Mouse (Mus musculus): Measurements from ENCODE around the gene Rnf214. TPM values are rescaled to one million over a fixed set of nuclear protein-coding genes. Genes with fewer than 3 reads are reported as not detected.
A peak's percentile ranks its signal among the peaks of the same experiment; 100 is the strongest.

Rnf214 gene
- polyA plus RNA-seq, 1 experiment from 2014 or later: 24.0 TPM

GRCm38 (mm10) chr9:45845541-45845940 lies 61.2 kb downstream of the Rnf214 start:
- H3K36me3 ChIP-seq: no peaks in the 10 kb centered on the region
- H3K27ac ChIP-seq: no peak overlapping the region
- no peak overlapping the region for H3K4me3 ChIP-seq
- H3K27me3 ChIP-seq (replicated peaks): no peaks in the 10 kb centered on the region
- WGBS (ENCODE audit: insufficient replicate concordance): 76% methylated on average over 3 of the region's 3 CpGs
- peaks cover 33% of the 10 kb centered on the region for H3K4me1 ChIP-seq
- H3K4me2 ChIP-seq: no peak overlapping the region
- H3K9me3 ChIP-seq (replicated peaks): no peaks in the 10 kb centered on the region
- no peak for ATAC-seq
- H3K9ac ChIP-seq: no peak overlapping the region

DNA sequence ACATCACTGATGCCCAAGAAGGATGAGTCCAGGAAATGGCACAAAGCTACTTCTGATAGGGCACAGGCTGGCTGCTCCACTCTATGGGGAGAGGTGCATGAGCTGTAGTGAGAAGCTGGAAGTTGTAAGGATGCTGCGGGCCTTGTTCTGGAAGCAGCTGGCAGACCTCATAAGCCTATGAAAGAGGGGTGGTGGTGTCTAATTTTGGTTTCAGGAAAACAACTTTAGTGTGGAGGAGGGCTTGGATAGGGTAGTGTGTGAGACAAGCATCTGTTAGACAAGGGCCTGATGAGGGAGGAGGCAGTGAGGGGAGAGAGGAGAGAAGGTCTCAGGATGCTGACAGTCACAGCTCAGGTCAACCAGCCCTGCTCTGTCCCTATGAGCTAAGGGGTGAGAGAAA lies 62.9 kb downstream of the Rnf214 start:
- H3K9me3 ChIP-seq (replicated peaks): no peaks in the 10 kb centered on the region
- ATAC-seq: no peak
- no peaks in the 10 kb centered on the region for H3K36me3 ChIP-seq
- no peak overlapping the region for H3K27ac ChIP-seq
- no peak overlapping the region for H3K4me3 ChIP-seq
- H3K4me2 ChIP-seq: no peak overlapping the region
- H3K4me1 ChIP-seq: peaks cover 37% of the 10 kb centered on the region
- WGBS (ENCODE audit: insufficient replicate concordance): 87% methylated on average over 1 of the region's 1 CpGs
- H3K9ac ChIP-seq: no peak overlapping the region
- H3K27me3 ChIP-seq (replicated peaks): peaks cover 15% of the 10 kb centered on the region

- H3K4me1 ChIP-seq: peaks cover 38% of the 10 kb centered on the region
- no peak overlapping the region for H3K4me3 ChIP-seq
- peaks cover 23% of the 10 kb centered on the region for H3K27me3 ChIP-seq (replicated peaks)
- no peak overlapping the region for H3K9ac ChIP-seq
- H3K4me2 ChIP-seq: no peak overlapping the region
- no peak overlapping the region for H3K27ac ChIP-seq
- no peaks in the 10 kb centered on the region for H3K36me3 ChIP-seq
- no peaks in the 10 kb centered on the region for H3K9me3 ChIP-seq (replicated peaks)
- 68% methylated on average over 5 of the region's 5 CpGs for WGBS (ENCODE audit: insufficient replicate concordance)
- no peak for ATAC-seq
Observed at GRCm38 (mm10) chr9:45843007-45843406, 63.7 kb downstream of the Rnf214 start.

- H3K9ac ChIP-seq: no peak overlapping the region
- H3K9me3 ChIP-seq (replicated peaks): no peaks in the 10 kb centered on the region
- H3K4me2 ChIP-seq: 0 out of 2 replicates have a peak overlapping the region, but pooled peaks have one; percentile 3
- H3K4me1 ChIP-seq: peaks cover 34% of the 10 kb centered on the region
- H3K4me3 ChIP-seq: no peak overlapping the region
- H3K27me3 ChIP-seq (replicated peaks): peaks cover 30% of the 10 kb centered on the region
- ATAC-seq: no peak
- H3K27ac ChIP-seq: no peak overlapping the region
- H3K36me3 ChIP-seq: no peaks in the 10 kb centered on the region
- 74% methylated on average over 6 of the region's 6 CpGs for WGBS (ENCODE audit: insufficient replicate concordance)
Observed at GRCm38 (mm10) chr9:45841458-45841857, 65.3 kb downstream of the Rnf214 start.

- 60% methylated on average over 5 of the region's 5 CpGs for WGBS (ENCODE audit: insufficient replicate concordance)
- peak; percentile 7; the same call in 1 of the 2 replicates for ATAC-seq
Observed at GRCm38 (mm10) chr9:45840331-45840730, 66.4 kb downstream of the Rnf214 start.

DNA sequence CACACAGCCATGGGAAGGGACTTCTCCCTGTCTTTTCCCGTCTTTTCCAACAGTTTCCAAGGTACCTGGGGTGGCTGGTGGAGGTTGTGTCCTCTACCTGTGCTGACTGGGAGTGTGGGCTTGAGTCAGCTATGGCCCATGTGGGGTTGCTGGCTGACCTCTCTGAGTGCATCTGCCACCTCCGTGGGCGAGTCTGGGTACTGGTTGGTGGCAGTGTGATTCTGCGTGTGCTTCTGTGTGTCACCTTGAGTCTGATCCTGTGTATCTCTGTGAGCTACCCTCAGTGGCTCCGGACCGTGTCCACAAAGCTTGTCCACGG lies 66.8 kb downstream of the Rnf214 start:
- no peaks in the 10 kb centered on the region for H3K36me3 ChIP-seq
- H3K4me1 ChIP-seq: peaks cover 34% of the 10 kb centered on the region
- no peak overlapping the region for H3K9ac ChIP-seq
- no peak overlapping the region for H3K27ac ChIP-seq
- peak; percentile 40; the same call in 1 of the 2 replicates for ATAC-seq
- peak overlapping the region; percentile 76 for H3K4me2 ChIP-seq
- H3K27me3 ChIP-seq (replicated peaks): peaks cover 30% of the 10 kb centered on the region
- H3K4me3 ChIP-seq: peak overlapping the region; percentile 64
- 59% methylated on average over 7 of the region's 7 CpGs for WGBS (ENCODE audit: insufficient replicate concordance)
- no peaks in the 10 kb centered on the region for H3K9me3 ChIP-seq (replicated peaks)

More at GRCm38 (mm10) chr9:45840331-45840730, 66.4 kb downstream of the Rnf214 start:
- peak overlapping the region; percentile 76 for H3K4me2 ChIP-seq
- H3K9ac ChIP-seq: no peak overlapping the region
- H3K36me3 ChIP-seq: no peaks in the 10 kb centered on the region
- H3K9me3 ChIP-seq (replicated peaks): no peaks in the 10 kb centered on the region
- peak overlapping the region; percentile 64; the same call in 1 of the 2 replicates for H3K4me3 ChIP-seq
- H3K27ac ChIP-seq: no peak overlapping the region
- peaks cover 34% of the 10 kb centered on the region for H3K4me1 ChIP-seq
- peaks cover 30% of the 10 kb centered on the region for H3K27me3 ChIP-seq (replicated peaks)

DNA sequence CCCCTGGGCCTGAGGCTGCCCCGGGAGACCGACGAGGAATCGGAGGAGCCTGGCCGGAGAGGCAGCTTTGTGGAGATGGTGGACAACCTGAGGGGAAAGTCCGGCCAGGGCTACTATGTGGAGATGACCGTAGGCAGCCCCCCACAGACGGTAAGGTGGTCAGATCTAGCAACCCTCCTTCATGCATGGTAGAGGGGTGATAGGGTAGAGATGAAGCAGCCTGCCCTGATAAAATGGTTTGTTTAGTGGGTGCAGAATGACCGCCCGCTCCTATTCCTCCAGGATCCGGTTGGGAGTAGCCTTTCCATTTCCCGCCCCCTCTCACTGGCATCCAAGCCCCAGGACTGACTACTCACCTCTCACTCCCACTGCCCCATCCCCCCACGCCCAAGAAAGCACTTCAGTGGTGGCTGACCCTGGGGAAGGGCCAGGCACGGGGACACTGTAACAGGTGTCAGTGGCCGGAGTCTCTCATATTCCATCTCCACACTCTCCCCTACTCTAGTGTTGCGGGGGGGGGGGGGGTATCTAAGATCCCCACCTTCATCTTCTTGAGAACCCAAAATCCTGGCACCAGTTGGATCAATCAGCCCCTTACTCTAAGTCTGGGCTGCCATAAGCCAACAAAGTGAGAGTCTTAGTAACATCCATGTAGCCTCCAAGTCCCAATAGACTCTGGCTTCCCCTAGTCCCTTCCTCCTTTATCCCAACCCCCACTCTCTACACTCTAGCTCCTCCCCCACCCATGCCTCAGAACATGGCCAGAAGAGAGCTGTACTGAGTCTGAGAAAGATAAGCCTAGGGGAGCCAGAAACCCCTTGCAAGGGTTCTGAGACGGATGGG lies 67.4 kb downstream of the Rnf214 start:
- H3K9ac ChIP-seq: peak overlapping the region; percentile 61
- WGBS (ENCODE audit: insufficient replicate concordance): 11% methylated on average over 17 of the region's 17 CpGs
- peaks cover 30% of the 10 kb centered on the region for H3K27me3 ChIP-seq (replicated peaks)
- H3K4me2 ChIP-seq: peak overlapping the region; percentile 76
- H3K9me3 ChIP-seq (replicated peaks): no peaks in the 10 kb centered on the region
- no peak overlapping the region for H3K27ac ChIP-seq
- peaks cover 34% of the 10 kb centered on the region for H3K4me1 ChIP-seq
- peak; percentile 40 for ATAC-seq
- H3K36me3 ChIP-seq: no peaks in the 10 kb centered on the region
- H3K4me3 ChIP-seq: peak overlapping the region; percentile 64

GRCm38 (mm10) chr9:45838434-45839138 lies 68.1 kb downstream of the Rnf214 start, which contains the start of gene Bace1:
Gene Bace1 (plus strand): TSS chr9:45838580.
- Histone ChIP-seq H3K9ac (peak within 1 kb of the TSS; percentile 61), H3K4me1 (peaks cover 34% of the 10 kb centered on the region), H3K4me2 (peak within 1 kb of the TSS; percentile 76), H3K27me3 (replicated peaks) (peaks cover 30% of the 10 kb centered on the region), H3K36me3 (no peaks in the 10 kb centered on the region), H3K9me3 (replicated peaks) (no peaks in the 10 kb centered on the region), H3K27ac (no peak within 1 kb of the TSS), H3K4me3 (peak within 1 kb of the TSS; percentile 64)
- ATAC-seq: peak; percentile 31; the same call in 1 of the 2 replicates
- whole genome bisulfite sequencing (ENCODE audit: insufficient replicate concordance): 2% methylated on average over 40 of the region's 40 CpGs

DNA sequence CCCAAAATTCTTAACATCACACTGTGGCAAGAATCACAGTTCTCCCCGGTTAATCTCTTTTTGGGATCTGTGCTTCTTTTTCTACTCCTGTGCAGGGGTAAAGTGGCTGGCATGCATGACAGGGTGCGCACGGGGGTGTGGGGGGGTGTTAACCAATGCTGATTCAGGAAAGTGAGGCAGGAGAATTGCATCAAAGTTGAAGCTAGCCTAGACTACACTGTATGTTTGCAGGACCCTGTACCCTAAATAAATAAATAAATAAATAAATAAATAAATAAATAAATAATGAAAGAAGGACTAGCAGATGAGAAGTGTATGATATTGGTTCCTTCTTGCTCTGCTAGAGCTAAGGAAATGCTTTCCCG lies 68.7 kb downstream of the Rnf214 start:
- WGBS (ENCODE audit: insufficient replicate concordance): 16% methylated on average over 4 of the region's 4 CpGs
- no peak overlapping the region for H3K27ac ChIP-seq
- 0 out of 2 replicates have a peak, but pooled peaks have one; percentile 3 for ATAC-seq
- peaks cover 30% of the 10 kb centered on the region for H3K27me3 ChIP-seq (replicated peaks)
- H3K36me3 ChIP-seq: no peaks in the 10 kb centered on the region
- peak overlapping the region; percentile 64 for H3K4me3 ChIP-seq
- H3K9ac ChIP-seq: no peak overlapping the region
- H3K4me2 ChIP-seq: peak overlapping the region; percentile 76
- H3K4me1 ChIP-seq: peaks cover 34% of the 10 kb centered on the region
- H3K9me3 ChIP-seq (replicated peaks): no peaks in the 10 kb centered on the region

- no peak overlapping the region for H3K9ac ChIP-seq
- H3K9me3 ChIP-seq (replicated peaks): peaks cover 9% of the 10 kb centered on the region; the same call in 1 of the 2 replicates
- peaks cover 12% of the 10 kb centered on the region for H3K27me3 ChIP-seq (replicated peaks)
- no peak for ATAC-seq
- H3K4me3 ChIP-seq: no peak overlapping the region
- WGBS (ENCODE audit: insufficient replicate concordance): 61% methylated on average over 2 of the region's 2 CpGs
- no peak overlapping the region for H3K27ac ChIP-seq
- peaks cover 6% of the 10 kb centered on the region for H3K4me1 ChIP-seq
- no peaks in the 10 kb centered on the region for H3K36me3 ChIP-seq
- H3K4me2 ChIP-seq: no peak overlapping the region
Observed at GRCm38 (mm10) chr9:45833461-45833860, 73.2 kb downstream of the Rnf214 start.

GRCm38 (mm10) chr9:45832898-45833297 lies 73.8 kb downstream of the Rnf214 start:
- Histone ChIP-seq H3K36me3 (no peaks in the 10 kb centered on the region), H3K4me3 (no peak overlapping the region), H3K27me3 (replicated peaks) (peaks cover 7% of the 10 kb centered on the region; the same call in 1 of the 2 replicates), H3K4me1 (peaks cover 7% of the 10 kb centered on the region), H3K27ac (no peak overlapping the region), H3K4me2 (no peak overlapping the region), H3K9me3 (replicated peaks) (peaks cover 9% of the 10 kb centered on the region; the same call in 1 of the 2 replicates), H3K9ac (no peak overlapping the region)
- ATAC-seq: no peak
- WGBS (ENCODE audit: insufficient replicate concordance): 77% methylated on average over 2 of the region's 2 CpGs

DNA sequence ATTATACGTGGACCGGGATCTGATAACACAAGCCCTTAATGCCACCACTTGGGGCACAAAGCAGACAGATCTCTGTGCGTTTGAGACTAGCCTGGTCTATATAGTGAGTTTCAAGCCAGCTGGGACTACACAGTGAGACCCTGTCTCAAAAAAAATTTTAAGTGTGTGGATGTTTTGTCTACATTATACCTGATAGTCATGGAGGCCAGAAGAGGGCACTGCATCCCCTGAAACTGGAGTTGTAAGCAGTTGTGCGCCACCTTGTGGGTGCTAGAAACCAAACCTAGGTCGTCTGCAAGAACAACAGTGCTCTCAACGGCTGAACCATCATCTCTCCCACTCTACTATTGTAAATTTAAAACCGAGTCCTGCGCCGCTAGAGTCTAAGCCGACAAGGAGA lies 77.6 kb downstream of the Rnf214 start:
- Histone ChIP-seq H3K9ac (0 out of 2 replicates have a peak overlapping the region, but pooled peaks have one; percentile 14), H3K4me2 (peak overlapping the region; percentile 92), H3K36me3 (no peaks in the 10 kb centered on the region), H3K4me3 (peak overlapping the region; percentile 70), H3K9me3 (replicated peaks) (peaks cover 9% of the 10 kb centered on the region; the same call in 1 of the 2 replicates), H3K27me3 (replicated peaks) (peaks cover 12% of the 10 kb centered on the region), H3K27ac (no peak overlapping the region), H3K4me1 (peaks cover 20% of the 10 kb centered on the region)
- ATAC-seq: 0 out of 2 replicates have a peak, but pooled peaks have one; percentile 17
- WGBS (ENCODE audit: insufficient replicate concordance): 27% methylated on average over 10 of the region's 10 CpGs
